ENCODE assay signal across 25 mouse cellular contexts in the genomic region with DNA sequence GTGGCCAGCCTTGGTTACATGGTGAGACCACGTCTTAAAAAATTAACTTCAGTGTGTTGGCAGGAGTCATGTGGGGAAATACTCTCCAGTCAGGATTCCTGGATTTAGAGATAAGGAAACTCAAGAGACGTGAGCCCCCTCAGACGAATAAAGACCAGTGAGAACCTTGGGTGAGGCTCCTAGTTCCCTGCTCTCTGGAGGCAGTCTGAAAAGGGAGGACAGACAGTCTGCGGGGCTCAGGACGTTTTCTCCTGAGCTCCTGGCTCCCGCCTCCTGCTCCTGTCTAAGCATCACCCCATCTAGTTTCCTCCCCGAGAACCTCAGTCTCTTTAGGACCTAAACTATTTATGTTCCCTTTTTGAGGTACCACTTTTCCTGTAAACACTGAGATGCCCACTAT. TPM values are rescaled to one million over a fixed set of nuclear protein-coding genes. Genes with fewer than 3 reads are reported as not detected.
DNase-seq lines count a peak whose midpoint lies in the region; ATAC-seq and TF ChIP-seq lines count a peak whose summit lies in the region.
"Had no signal": no experiment of that assay in that cellular context is flagged by ENCODE, and none has a peak within 500 bp of the region (broad histone marks: within the 10 kb centered on the region; RNA-seq: fewer than 3 reads in every experiment).

No protein-coding gene starts in this region.

- no peak; a peak in 2 of 4 replicates for TF ChIP-seq EP300 in MEL (IDR thresholded peaks at IDR 0.05; ENCODE audit: low read depth in 1 of 2, low read length in 2 of 2)

- H3K79me2 ChIP-seq in MEL (ENCODE audit: control insufficient read depth, insufficient read depth, low read length, poor library complexity): peaks cover 2% of the 10 kb centered on the region; the same call in 1 of the 2 replicates

- no peaks in the 10 kb centered on the region for H3K9me3 ChIP-seq in liver, embryonic 13.5 days (replicated peaks)
- no peaks in the 10 kb centered on the region for H3K9me3 ChIP-seq in liver, embryonic 11.5 days (ENCODE audit: control insufficient read depth, low read length)
- no peaks in the 10 kb centered on the region for H3K9me3 ChIP-seq in MEL (replicated peaks; ENCODE audit: insufficient read depth, low read length)
- H3K9me3 ChIP-seq: embryonic facial prominence, embryonic 10.5 days; embryonic facial prominence, embryonic 12.5 days; forebrain, embryonic 10.5 days had no signal

- no peak for TF ChIP-seq POLR2A in MEL (IDR thresholded peaks at IDR 0.05; ENCODE audit: control insufficient read depth in 1 of 2, insufficient read depth in 1 of 2, low read depth in 1 of 2, low read length in 2 of 2, poor library complexity in 1 of 2)

- no peak overlapping the region for H3K4me3 ChIP-seq in left cerebral cortex, adult 2 months
- H3K4me3 ChIP-seq in liver, embryonic 13.5 days (replicated peaks): no peak overlapping the region
- no peak overlapping the region for H3K4me3 ChIP-seq in liver, embryonic 11.5 days (ENCODE audit: low read depth, low read length)
- peak overlapping the region; percentile 41 to 97 for H3K4me3 ChIP-seq in MEL (ENCODE audit: control insufficient read depth in 1 of 2, insufficient read depth in 1 of 2, low read depth in 2 of 2, low read length in 2 of 2)
- H3K4me3 ChIP-seq: embryonic facial prominence, embryonic 10.5 days; embryonic facial prominence, embryonic 12.5 days; erythroblast, embryonic 14.5 days; forebrain, embryonic 10.5 days; forebrain, embryonic 12.5 days had no signal

- H3K27ac ChIP-seq in left cerebral cortex, adult 2 months: peak overlapping the region; percentile 87
- H3K27ac ChIP-seq in liver, embryonic 13.5 days: peak overlapping the region; percentile 48; the same call in 1 of the 2 replicates
- no peak overlapping the region for H3K27ac ChIP-seq in liver, embryonic 11.5 days (ENCODE audit: low read depth, low read length)
- peak overlapping the region; percentile 31 for H3K27ac ChIP-seq in MEL (ENCODE audit: control insufficient read depth, low read depth, low read length)
- H3K27ac ChIP-seq: embryonic facial prominence, embryonic 10.5 days; embryonic facial prominence, embryonic 12.5 days; forebrain, embryonic 10.5 days; forebrain, embryonic 12.5 days had no signal

- H3K4me2 ChIP-seq in liver, embryonic 13.5 days: no peak overlapping the region
- H3K4me2 ChIP-seq in liver, embryonic 11.5 days: no peak overlapping the region
- H3K4me2 ChIP-seq: embryonic facial prominence, embryonic 12.5 days; forebrain, embryonic 12.5 days had no signal

- H3K27me3 ChIP-seq in liver, embryonic 13.5 days: peaks cover 3% of the 10 kb centered on the region; the same call in 1 of the 2 replicates
- H3K27me3 ChIP-seq in liver, embryonic 11.5 days (replicated peaks; ENCODE audit: control insufficient read depth, insufficient read depth, low read length): no peaks in the 10 kb centered on the region
- H3K27me3 ChIP-seq in MEL (ENCODE audit: control insufficient read depth in 1 of 2, insufficient read depth in 2 of 2, low read length in 2 of 2): no peaks in the 10 kb centered on the region
- H3K27me3 ChIP-seq: CH12.LX; embryonic facial prominence, embryonic 12.5 days had no signal

- no peak for TF ChIP-seq RAD21 in MEL (IDR thresholded peaks at IDR 0.05; ENCODE audit: low read depth, low read length)

- no peak for TF ChIP-seq CTCF in left cerebral cortex, adult 2 months (IDR thresholded peaks at IDR 0.05)
- TF ChIP-seq CTCF in MEL (IDR thresholded peaks at IDR 0.05 in 2 of 3, conservative IDR thresholded peaks at IDR 0.05 in 1 of 3; ENCODE audit: control insufficient read depth in 1 of 3, insufficient read depth in 1 of 3, low read depth in 2 of 3, low read length in 3 of 3, poor library complexity in 1 of 3, severe bottlenecking in 1 of 3): no peak

- WGBS in liver, embryonic 13.5 days (ENCODE audit: insufficient replicate concordance): 53% methylated on average over 7 of the region's 7 CpGs
- 50% methylated on average over 7 of the region's 7 CpGs for WGBS in liver, embryonic 11.5 days

- no peaks in the 10 kb centered on the region for H3K36me3 ChIP-seq in liver, embryonic 13.5 days
- H3K36me3 ChIP-seq in liver, embryonic 11.5 days (ENCODE audit: control insufficient read depth, insufficient read depth, low read length): no peaks in the 10 kb centered on the region
- H3K36me3 ChIP-seq in MEL (ENCODE audit: control insufficient read depth in 1 of 2, insufficient read depth in 2 of 2, low read length in 2 of 2): peaks cover 0 to 24% of the 10 kb centered on the region in 2 experiments; a peak in 2 of 4 replicates
- H3K36me3 ChIP-seq: embryonic facial prominence, embryonic 10.5 days; embryonic facial prominence, embryonic 12.5 days; forebrain, embryonic 10.5 days; forebrain, embryonic 12.5 days; G1E had no signal

- intact Hi-C loops in left cerebral cortex, adult 2 months (cut with DNase I): no loop called here

- DNase-seq in left cerebral cortex, adult 2 months (ENCODE audit: extremely low spot score in 1 of 2, low spot score in 2 of 2): no peak
- no peak for DNase-seq in left cerebral cortex, adult 11 months (ENCODE audit: low spot score)
- DNase-seq in liver, embryonic 13.5 days: no peak
- DNase-seq in liver, embryonic 11.5 days (ENCODE audit: low spot score): no peak
- peak; percentile 62 for DNase-seq in MEL (ENCODE audit: low read depth, low spot score)
- DNase-seq in ovary, adult 18-20 months (ENCODE audit: low spot score): no peak
- DNase-seq: adrenal gland, adult 2 months; adrenal gland, postnatal 10 days; adrenal gland, postnatal 25 days; B cell, adult 2 months; cerebellum, adult 11 months; cerebellum, adult 18-20 months; cerebellum, adult 8-10 months; cerebellum, postnatal 10 days; cerebellum, postnatal 25 days had no signal

- peaks cover 61% of the 10 kb centered on the region for H3K4me1 ChIP-seq in liver, embryonic 13.5 days (replicated peaks)
- H3K4me1 ChIP-seq in liver, embryonic 11.5 days (replicated peaks; ENCODE audit: control insufficient read depth, insufficient read depth, low read length): peaks cover 12% of the 10 kb centered on the region
- H3K4me1 ChIP-seq in MEL (ENCODE audit: control insufficient read depth in 1 of 2, insufficient read depth in 2 of 2, low read length in 2 of 2): peaks cover 12 to 22% of the 10 kb centered on the region in 2 experiments
- H3K4me1 ChIP-seq: embryonic facial prominence, embryonic 12.5 days had no signal

- no peak for ATAC-seq in liver, embryonic 13.5 days (ENCODE audit: low read depth)
- ATAC-seq in liver, embryonic 11.5 days (replicated peaks; ENCODE audit: low FRiP score): no peak
- ATAC-seq: CD4-positive, CD25-positive, alpha-beta regulatory T cell, adult 4 months; forebrain, embryonic 14.5 days; forebrain, embryonic 16.5 days had no signal

- no peak overlapping the region for H3K9ac ChIP-seq in liver, embryonic 13.5 days
- H3K9ac ChIP-seq in liver, embryonic 11.5 days (ENCODE audit: low read depth, low read length): no peak overlapping the region
- peak overlapping the region; percentile 11; the same call in 1 of the 2 replicates for H3K9ac ChIP-seq in MEL (ENCODE audit: control insufficient read depth, low read depth, low read length, poor library complexity, severe bottlenecking)
- H3K9ac ChIP-seq: embryonic facial prominence, embryonic 12.5 days; forebrain, embryonic 12.5 days had no signal

TF ChIP-seq in MEL, 35 proteins besides CTCF, POLR2A, EP300 and RAD21:
- TF ChIP-seq ETS1 (IDR thresholded peaks at IDR 0.05; ENCODE audit: low read depth, low read length): peak; percentile 46; the same call in 1 of the 2 replicates
- TF ChIP-seq USF1 (IDR thresholded peaks at IDR 0.05; ENCODE audit: low read depth, low read length): peak; percentile 31; the same call in 1 of the 2 replicates
- TF ChIP-seq ZNF384 (IDR thresholded peaks at IDR 0.05; ENCODE audit: low read depth, low read length): 0 out of 2 replicates have a peak, but pooled peaks have one; percentile 7
- TF ChIP-seq TBP (IDR thresholded peaks at IDR 0.05; ENCODE audit: low read depth, low read length): no peak
- no peak for TF ChIP-seq GATA1 (IDR thresholded peaks at IDR 0.05; ENCODE audit: low read depth, low read length)

RNA-seq across cellular contexts. Expression of a gene that starts 12.5 kb away (rescaled TPM):
- total RNA-seq in left cerebral cortex, adult 2 months (2021): not detected
- polyA plus RNA-seq in liver, embryonic 13.5 days (2015; fragmentation: Nextera tagmentation; extraction: Ambion mirVana): 16.2 and 17.1 TPM in 2 replicates
- 4.3 and 4.8 TPM in 2 replicates for polyA plus RNA-seq in liver, embryonic 11.5 days (2014; fragmentation: Nextera tagmentation; extraction: Ambion mirVana)
- 1.2 and 1.5 TPM in 2 replicates for total RNA-seq in MEL (2012; rRNA removed)
- 1 to 10 TPM in 1 of 2 experiments, not detected in 1; 2.8 TPM for polyA plus RNA-seq in MEL (2012; ENCODE audit: insufficient read depth in 1 of 2, insufficient read length in 2 of 2, low read depth in 1 of 2, low replicate concordance in 2 of 2, missing spikeins in 1 of 2)
- polyA plus RNA-seq: embryonic facial prominence, embryonic 10.5 days; erythroblast, embryonic 14.5 days; forebrain, embryonic 12.5 days had no signal

Comparison
In these comparisons a context has a peak if more than half of its experiments do, and no peak if none do; other contexts are left out.
1. H3K4me3 ChIP-seq: peak in MEL (2 of 2); none in left cerebral cortex, adult 2 months (single experiment), liver, embryonic 13.5 days (single experiment) and liver, embryonic 11.5 days (single experiment).